Mouse (Mus musculus): ENCODE results near the gene Zpbp2.

The Zpbp2 gene

GRCm38 (mm10) chr11:98550975-98551828 lies at the start of gene Zpbp2:
Zpbp2 (plus strand) TSS chr11:98551097.
- DNase-seq (ENCODE audit: low read depth), result peak; percentile 91

GRCm38 (mm10) chr11:98504926-98505325 lies 46.0 kb upstream of the Zpbp2 start:
- no peak for DNase-seq (ENCODE audit: low read depth)

GRCm38 (mm10) chr11:98509434-98509833 lies 41.5 kb upstream of the Zpbp2 start:
- DNase-seq (ENCODE audit: low read depth), result peak; percentile 54

GRCm38 (mm10) chr11:98510125-98510524 lies 40.8 kb upstream of the Zpbp2 start:
- no peak for DNase-seq (ENCODE audit: low read depth)

GRCm38 (mm10) chr11:98512881-98513280 lies 38.0 kb upstream of the Zpbp2 start:
- DNase-seq (ENCODE audit: low read depth), result no peak

GRCm38 (mm10) chr11:98513356-98513936 lies 37.5 kb upstream of the Zpbp2 start:
- DNase-seq (ENCODE audit: low read depth), result no peak

GRCm38 (mm10) chr11:98520468-98520867 lies 30.4 kb upstream of the Zpbp2 start:
- DNase-seq (ENCODE audit: low read depth), result no peak

- DNase-seq (ENCODE audit: low read depth), result no peak
Observed at GRCm38 (mm10) chr11:98525140-98525539, 25.8 kb upstream of the Zpbp2 start.

- DNase-seq (ENCODE audit: low read depth), result no peak
Observed at GRCm38 (mm10) chr11:98526824-98527461, 24.0 kb upstream of the Zpbp2 start.

- DNase-seq (ENCODE audit: low read depth), result no peak
Observed at GRCm38 (mm10) chr11:98537480-98538034, 13.3 kb upstream of the Zpbp2 start.

GRCm38 (mm10) chr11:98540319-98540718 lies 10.6 kb upstream of the Zpbp2 start:
- no peak for DNase-seq (ENCODE audit: low read depth)

GRCm38 (mm10) chr11:98542553-98542952 lies 8.3 kb upstream of the Zpbp2 start:
- DNase-seq (ENCODE audit: low read depth), result no peak

GRCm38 (mm10) chr11:98543414-98543813 lies 7.5 kb upstream of the Zpbp2 start:
- DNase-seq (ENCODE audit: low read depth), result no peak

GRCm38 (mm10) chr11:98544890-98545677 lies 5.8 kb upstream of the Zpbp2 start:
- no peak for DNase-seq (ENCODE audit: low read depth)

- DNase-seq (ENCODE audit: low read depth), result no peak
Observed at GRCm38 (mm10) chr11:98545711-98546231, 5.1 kb upstream of the Zpbp2 start, which contains the start of gene Ikzf3. Ikzf3 (minus strand) TSS chr11:98546031.

- no peak for DNase-seq (ENCODE audit: low read depth)
Observed at GRCm38 (mm10) chr11:98546529-98547307, 4.2 kb upstream of the Zpbp2 start.

GRCm38 (mm10) chr11:98547308-98547693 lies 3.6 kb upstream of the Zpbp2 start:
- DNase-seq (ENCODE audit: low read depth), result no peak

GRCm38 (mm10) chr11:98549363-98549762 lies 1.5 kb upstream of the Zpbp2 start:
- peak; percentile 46 for DNase-seq (ENCODE audit: low read depth)

- no peak for DNase-seq (ENCODE audit: low read depth)
Observed at GRCm38 (mm10) chr11:98550311-98550974, 454 bp upstream of the Zpbp2 start.

- no peak for DNase-seq (ENCODE audit: low read depth)
Observed at GRCm38 (mm10) chr11:98553966-98554365, 3.1 kb downstream of the Zpbp2 start.

Data from NIH3T3 (cell line).